Mouse (Mus musculus): Measurements from ENCODE around the gene Zfp69.

The Zfp69 gene

GRCm38 (mm10) chr4:120886811-120887210, 64.7 kb downstream of the Zfp69 start:
- DNase-seq (ENCODE audit: low read depth in 1 of 2, low spot score in 2 of 2): no peak

- DNase-seq (ENCODE audit: low read depth in 1 of 2, low spot score in 2 of 2): no peak
These were observed 65.4 kb downstream of the Zfp69 start for GRCm38 (mm10) chr4:120886131-120886530.

- no peak for DNase-seq (ENCODE audit: low read depth in 1 of 2, low spot score in 2 of 2)
These were observed 66.0 kb downstream of the Zfp69 start for GRCm38 (mm10) chr4:120885208-120886120.

GRCm38 (mm10) chr4:120882002-120882625, 69.4 kb downstream of the Zfp69 start:
- no peak for DNase-seq (ENCODE audit: low read depth in 1 of 2, low spot score in 2 of 2)

- no peak for DNase-seq (ENCODE audit: low read depth in 1 of 2, low spot score in 2 of 2)
These were observed 70.6 kb downstream of the Zfp69 start for GRCm38 (mm10) chr4:120880731-120881432.
